Mouse (Mus musculus) E14TG2a.4 (cell line): ENCODE results near the gene Zbtb22.
A peak's percentile ranks its signal among the peaks of the same experiment; 100 is the strongest.

Source experiments
- H3K27me3 ChIP-seq: 2 replicates; pipeline ENCODE4 v1.6.1; 2014; ENCODE audit warnings: low read length, control low read depth; ENCODE audit not compliant: insufficient read depth
- H3K36me3 ChIP-seq: 2 replicates; pipeline ENCODE4 v1.6.1; 2014; ENCODE audit warnings: low read length, control low read depth; ENCODE audit not compliant: insufficient read depth
- H3K4me1 ChIP-seq: replicated peaks from 2 replicates; pipeline ENCODE4 v1.6.1; 2014; ENCODE audit warnings: low read depth, low read length, control low read depth
- H3K4me3 ChIP-seq: replicated peaks from 2 replicates; pipeline ENCODE4 v1.5.1; 2014; ENCODE audit warnings: mild to moderate bottlenecking, low read length
- H3K9me3 ChIP-seq: 2 replicates; pipeline ENCODE4 v1.6.1; 2014; ENCODE audit warnings: low read length, control low read depth
- CTCF ChIP-seq: conservative IDR thresholded peaks from 2 replicates; pipeline ENCODE4 v1.5.1; 2014; ENCODE audit warnings: low read length
- NANOG ChIP-seq: IDR thresholded peaks from 2 replicates; pipeline ENCODE4 v1.6.1; 2014; ENCODE audit warnings: borderline replicate concordance, low read length, mixed read lengths
- POU5F1 ChIP-seq: IDR thresholded peaks from 2 replicates; pipeline ENCODE4 v1.6.1; 2014; ENCODE audit warnings: low read length, borderline replicate concordance

Gene Zbtb22

GRCm38 (mm10) chr17:33959135-33959534 lies 43.4 kb downstream of the Zbtb22 start:
- Histone ChIP-seq H3K4me3 (no peak overlapping the region), H3K27me3 (no peaks in the 10 kb centered on the region), H3K4me1 (peaks cover 22% of the 10 kb centered on the region), H3K9me3 (no peaks in the 10 kb centered on the region), H3K36me3 (peaks cover 80% of the 10 kb centered on the region)
- TF ChIP-seq POU5F1 = no peak
- no peak for TF ChIP-seq CTCF
- TF ChIP-seq NANOG = no peak

GRCm38 (mm10) chr17:33959948-33960347 lies 44.2 kb downstream of the Zbtb22 start:
- TF ChIP-seq POU5F1 (no peak), NANOG (no peak), CTCF (no peak)
- Histone ChIP-seq H3K9me3 (no peaks in the 10 kb centered on the region), H3K4me1 (peaks cover 17% of the 10 kb centered on the region), H3K4me3 (no peak overlapping the region), H3K36me3 (peaks cover 77% of the 10 kb centered on the region), H3K27me3 (no peaks in the 10 kb centered on the region)

GRCm38 (mm10) chr17:33962876-33963275 lies 47.2 kb downstream of the Zbtb22 start:
- peaks cover 86% of the 10 kb centered on the region for H3K36me3 ChIP-seq
- peaks cover 14% of the 10 kb centered on the region for H3K4me1 ChIP-seq
- no peak for TF ChIP-seq POU5F1
- TF ChIP-seq CTCF = no peak
- H3K9me3 ChIP-seq = no peaks in the 10 kb centered on the region
- H3K4me3 ChIP-seq = no peak overlapping the region
- no peaks in the 10 kb centered on the region for H3K27me3 ChIP-seq

GRCm38 (mm10) chr17:33965082-33965845 lies 49.6 kb downstream of the Zbtb22 start:
- Histone ChIP-seq H3K4me1 (peaks cover 17% of the 10 kb centered on the region), H3K9me3 (no peaks in the 10 kb centered on the region), H3K27me3 (no peaks in the 10 kb centered on the region), H3K4me3 (no peak overlapping the region), H3K36me3 (peaks cover 62% of the 10 kb centered on the region)
- TF ChIP-seq NANOG = no peak
- no peak for TF ChIP-seq POU5F1
- TF ChIP-seq CTCF = no peak

GRCm38 (mm10) chr17:33965846-33966550 lies 50.3 kb downstream of the Zbtb22 start:
- Histone ChIP-seq H3K9me3 (no peaks in the 10 kb centered on the region), H3K4me1 (peaks cover 17% of the 10 kb centered on the region), H3K36me3 (peaks cover 55% of the 10 kb centered on the region), H3K27me3 (no peaks in the 10 kb centered on the region), H3K4me3 (no peak overlapping the region)
- TF ChIP-seq CTCF = no peak
- TF ChIP-seq NANOG = no peak
- no peak for TF ChIP-seq POU5F1

GRCm38 (mm10) chr17:33968489-33968888 lies 52.8 kb downstream of the Zbtb22 start:
- TF ChIP-seq CTCF (peak; percentile 83), NANOG (no peak)
- no peaks in the 10 kb centered on the region for H3K9me3 ChIP-seq
- H3K27me3 ChIP-seq = no peaks in the 10 kb centered on the region

More at GRCm38 (mm10) chr17:33968489-33968888, 52.8 kb downstream of the Zbtb22 start:
- Histone ChIP-seq H3K4me1 (peaks cover 17% of the 10 kb centered on the region), H3K4me3 (no peak overlapping the region), H3K36me3 (peaks cover 30% of the 10 kb centered on the region)
